Mouse (Mus musculus) limb, embryonic 15.5 days (tissue): ENCODE measurements around the gene Bcl9. TPM values are rescaled to one million over a fixed set of nuclear protein-coding genes. Genes with fewer than 3 reads are reported as not detected.
A peak's percentile ranks its signal among the peaks of the same experiment; 100 is the strongest.

Experiments
- ATAC-seq: fragments of 200-750 bp; cut with Nextera tagmentation; 2 replicates; pipeline ENCODE4 v1.8.0; 2017; ENCODE audit warnings: low read depth, moderate TSS enrichment; ENCODE audit not compliant: insufficient number of reproducible peaks, low FRiP score, low TSS enrichment
- H3K27ac ChIP-seq: fragments of 300-500 bp; sonication (generic); 2 replicates; pipeline ENCODE4 v1.5.1; 2015; ENCODE audit warnings: moderate library complexity, mild to moderate bottlenecking, inconsistent platforms
- H3K27me3 ChIP-seq: fragments of 300-500 bp; sonication (generic); 2 replicates; pipeline ENCODE4 v1.6.1; 2015; ENCODE audit warnings: inconsistent platforms
- H3K36me3 ChIP-seq: fragments of 300-500 bp; sonication (generic); 2 replicates; pipeline ENCODE4 v1.6.1; 2015; ENCODE audit warnings: inconsistent platforms
- H3K4me1 ChIP-seq: fragments of 300-500 bp; sonication (generic); 2 replicates; pipeline ENCODE4 v1.6.1; 2015; ENCODE audit warnings: inconsistent platforms
- H3K4me2 ChIP-seq: fragments of 300-500 bp; sonication (generic); 2 replicates; pipeline ENCODE4 v1.6.1; 2015; ENCODE audit warnings: mild to moderate bottlenecking, inconsistent platforms
- H3K4me3 ChIP-seq: fragments of 300-500 bp; sonication (generic); 2 replicates; pipeline ENCODE4 v1.5.1; 2015; ENCODE audit warnings: mild to moderate bottlenecking, inconsistent platforms
- H3K9ac ChIP-seq: fragments of 300-500 bp; sonication (generic); 2 replicates; pipeline ENCODE4 v1.6.1; 2015; ENCODE audit warnings: inconsistent platforms
- H3K9me3 ChIP-seq: fragments of 300-500 bp; sonication (generic); 2 replicates; pipeline ENCODE4 v1.6.1; 2016; ENCODE audit warnings: inconsistent platforms
- WGBS: fragments of 180-500 bp; shearing (Covaris S2); methylation state at CpG from one replicate; pipeline ENCODE4 v1.1.7; 2015; 5-methylcytosine and 5-hydroxymethylcytosine counted together
- polyA plus RNA-seq: library from polyadenylated mRNA; unstranded; fragments of >200 nt; fragmentation: Nextera tagmentation; extraction: Ambion mirVana; gene quantifications from 2 replicates; pipeline ENCODE4 v1.2.1, GENCODE M21; 2015

Bcl9 gene
- polyA plus RNA-seq, 1 experiment from 2014 or later = 54.1 TPM

- WGBS = 83% methylated on average over 3 of the region's 3 CpGs
- no peak overlapping the region for H3K27ac ChIP-seq
- H3K4me2 ChIP-seq = no peak overlapping the region
- ATAC-seq = no peak
- no peaks in the 10 kb centered on the region for H3K27me3 ChIP-seq
- H3K4me3 ChIP-seq = no peak overlapping the region
- H3K9ac ChIP-seq = no peak overlapping the region
- peaks cover 3% of the 10 kb centered on the region; the same call in 1 of the 2 replicates for H3K4me1 ChIP-seq
- no peaks in the 10 kb centered on the region for H3K9me3 ChIP-seq
- no peaks in the 10 kb centered on the region for H3K36me3 ChIP-seq
Measured at GRCm38 (mm10) chr3:97317302-97317701, 19.6 kb upstream of the Bcl9 start.

DNA sequence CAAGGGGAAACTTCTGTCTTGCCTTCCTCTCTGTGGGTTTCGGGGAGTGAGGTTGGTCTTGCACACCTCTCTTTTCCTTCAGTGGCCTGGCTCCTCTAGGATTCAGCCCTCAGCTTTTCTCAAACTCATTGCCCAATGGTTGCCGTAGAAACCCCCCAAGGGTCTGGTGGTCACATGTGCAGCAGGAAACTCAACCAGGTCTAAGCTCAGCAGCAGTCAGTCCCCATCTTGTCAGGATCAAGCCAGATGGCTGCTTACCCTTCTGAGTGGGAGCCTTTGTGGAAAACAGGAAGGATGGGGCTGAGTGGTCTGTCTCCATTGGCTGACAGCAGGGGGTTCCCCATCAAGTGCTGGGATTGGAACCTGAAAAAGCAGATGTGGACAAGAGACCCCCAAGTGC lies 15.7 kb upstream of the Bcl9 start:
- WGBS = 76% methylated on average over 2 of the region's 2 CpGs

DNA sequence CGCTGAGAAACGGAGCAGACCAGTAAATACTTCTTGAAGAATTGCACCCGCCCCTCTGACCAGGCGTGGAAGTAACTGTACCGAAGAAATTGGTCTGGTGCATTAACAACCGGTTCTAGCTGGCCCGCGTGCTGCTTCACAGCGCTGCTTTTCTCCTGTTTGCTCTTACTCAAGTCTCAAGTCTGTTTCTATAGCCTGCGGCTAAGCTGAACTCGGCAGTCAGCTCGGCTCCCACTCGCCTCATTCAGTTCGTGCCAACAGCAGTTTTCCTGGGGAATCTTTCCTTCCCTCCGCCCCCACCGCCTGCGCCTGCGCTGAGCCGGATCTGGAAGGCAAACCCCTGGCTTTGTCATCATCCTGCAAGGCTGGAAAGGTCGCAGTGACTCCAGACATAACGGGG lies 14.3 kb upstream of the Bcl9 start:
- peak; percentile 42; the same call in 1 of the 2 replicates for ATAC-seq
- Histone ChIP-seq H3K27ac (peak overlapping the region; percentile 74), H3K36me3 (no peaks in the 10 kb centered on the region), H3K4me3 (peak overlapping the region; percentile 37), H3K4me2 (peak overlapping the region; percentile 54), H3K9ac (0 out of 2 replicates have a peak overlapping the region, but pooled peaks have one; percentile 14), H3K4me1 (peaks cover 23% of the 10 kb centered on the region; the same call in 1 of the 2 replicates), H3K9me3 (0 out of 2 replicates have a peak, but pooled peaks cover 4% of the 10 kb centered on the region), H3K27me3 (no peaks in the 10 kb centered on the region)
- WGBS = 10% methylated on average over 21 of the region's 21 CpGs

More for the DNA sequence above, 15.7 kb upstream of the Bcl9 start:
- Histone ChIP-seq H3K4me2 (no peak overlapping the region), H3K9ac (no peak overlapping the region), H3K9me3 (0 out of 2 replicates have a peak, but pooled peaks cover 4% of the 10 kb centered on the region), H3K4me1 (peaks cover 22% of the 10 kb centered on the region; the same call in 1 of the 2 replicates), H3K27me3 (no peaks in the 10 kb centered on the region), H3K36me3 (no peaks in the 10 kb centered on the region), H3K4me3 (no peak overlapping the region), H3K27ac (no peak overlapping the region)
- ATAC-seq = no peak

DNA sequence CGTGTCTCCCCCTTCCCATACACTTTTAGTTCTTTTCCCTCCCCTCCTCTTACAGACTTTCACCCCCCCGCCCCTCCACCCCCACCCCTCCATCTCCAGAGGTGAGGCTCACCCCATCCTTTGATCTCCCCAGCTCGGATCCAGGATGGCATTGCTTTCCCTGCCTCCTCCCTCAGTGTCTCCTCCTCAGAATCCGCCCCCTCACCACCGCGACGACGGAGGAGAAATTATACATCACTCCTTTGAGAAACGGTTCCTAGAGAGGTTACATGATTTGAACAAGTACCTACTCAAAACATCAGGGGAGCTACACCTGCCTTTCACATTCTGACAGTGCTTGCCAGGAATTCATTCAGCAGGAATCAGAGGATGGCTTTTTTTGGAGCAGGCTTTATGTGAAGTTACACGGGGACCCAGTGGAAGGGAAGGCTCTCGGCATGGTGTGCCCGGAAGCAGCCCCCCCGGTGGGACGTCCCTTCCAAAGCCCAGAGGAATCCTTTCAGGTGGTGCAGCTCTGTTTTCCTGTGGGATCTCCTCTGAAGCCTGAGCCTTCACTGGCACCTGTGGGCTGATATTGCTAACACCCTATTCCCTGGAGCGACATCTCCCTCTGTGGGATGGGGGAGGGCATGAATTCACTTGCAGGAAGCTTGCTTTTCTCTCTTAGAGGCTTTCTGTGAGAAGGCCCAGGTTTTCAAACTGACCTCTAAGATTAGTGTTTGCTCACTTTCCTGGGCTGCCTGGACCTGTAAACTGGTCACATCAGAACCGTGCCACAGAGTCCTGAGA lies 12.2 kb upstream of the Bcl9 start:
- 0 out of 2 replicates have a peak overlapping the region, but pooled peaks have one; percentile 10 for H3K4me2 ChIP-seq
- H3K36me3 ChIP-seq = no peaks in the 10 kb centered on the region
- WGBS = 9% methylated on average over 16 of the region's 16 CpGs
- no peak overlapping the region for H3K4me3 ChIP-seq
- 0 out of 2 replicates have a peak, but pooled peaks cover 4% of the 10 kb centered on the region for H3K9me3 ChIP-seq
- H3K27ac ChIP-seq = no peak overlapping the region
- no peaks in the 10 kb centered on the region for H3K27me3 ChIP-seq
- H3K9ac ChIP-seq = no peak overlapping the region
- no peak for ATAC-seq
- peaks cover 23% of the 10 kb centered on the region; the same call in 1 of the 2 replicates for H3K4me1 ChIP-seq

GRCm38 (mm10) chr3:97308440-97308839 lies 10.7 kb upstream of the Bcl9 start:
- ATAC-seq = no peak
- Histone ChIP-seq H3K27ac (no peak overlapping the region), H3K27me3 (no peaks in the 10 kb centered on the region), H3K9me3 (0 out of 2 replicates have a peak, but pooled peaks cover 4% of the 10 kb centered on the region), H3K4me2 (no peak overlapping the region), H3K4me1 (peaks cover 23% of the 10 kb centered on the region; the same call in 1 of the 2 replicates), H3K36me3 (no peaks in the 10 kb centered on the region), H3K4me3 (no peak overlapping the region), H3K9ac (no peak overlapping the region)
- WGBS = 55% methylated on average over 2 of the region's 2 CpGs

GRCm38 (mm10) chr3:97305907-97306306 lies 8.2 kb upstream of the Bcl9 start:
- Histone ChIP-seq H3K4me1 (peaks cover 12% of the 10 kb centered on the region; the same call in 1 of the 2 replicates), H3K4me3 (no peak overlapping the region), H3K27ac (no peak overlapping the region), H3K4me2 (no peak overlapping the region), H3K36me3 (no peaks in the 10 kb centered on the region), H3K27me3 (no peaks in the 10 kb centered on the region), H3K9ac (no peak overlapping the region), H3K9me3 (0 out of 2 replicates have a peak, but pooled peaks cover 4% of the 10 kb centered on the region)
- 75% methylated on average over 4 of the region's 4 CpGs for WGBS
- no peak for ATAC-seq

GRCm38 (mm10) chr3:97301586-97301985 lies 3.9 kb upstream of the Bcl9 start:
- no peaks in the 10 kb centered on the region for H3K9me3 ChIP-seq
- H3K9ac ChIP-seq = no peak overlapping the region
- no peak overlapping the region for H3K27ac ChIP-seq
- no peak for ATAC-seq
- H3K4me1 ChIP-seq = peaks cover 10% of the 10 kb centered on the region
- H3K4me2 ChIP-seq = no peak overlapping the region
- no peak overlapping the region for H3K4me3 ChIP-seq
- no peaks in the 10 kb centered on the region for H3K36me3 ChIP-seq
- 41% methylated on average over 7 of the region's 7 CpGs for WGBS
- H3K27me3 ChIP-seq = no peaks in the 10 kb centered on the region

DNA sequence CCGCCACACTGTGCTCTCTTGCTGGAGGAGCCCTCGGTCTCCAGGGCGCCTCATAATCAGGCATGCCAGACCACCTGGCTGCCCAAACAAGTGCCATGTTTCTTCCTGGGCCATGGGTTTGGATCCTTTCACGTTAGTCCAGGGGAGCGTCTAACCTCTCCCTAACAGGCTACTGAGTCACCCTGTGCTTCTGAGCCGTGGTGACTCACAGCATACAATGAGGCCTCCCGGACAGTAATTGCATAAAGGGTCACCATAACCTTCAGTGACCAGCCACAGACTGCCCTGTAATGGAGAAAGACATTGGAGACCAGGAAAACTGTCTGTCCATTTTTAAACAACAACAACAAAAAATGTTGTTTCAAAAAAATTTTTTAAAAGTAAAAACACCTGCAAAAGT lies 2.7 kb upstream of the Bcl9 start:
- Histone ChIP-seq H3K4me2 (no peak overlapping the region), H3K9ac (no peak overlapping the region), H3K36me3 (no peaks in the 10 kb centered on the region), H3K27me3 (no peaks in the 10 kb centered on the region), H3K4me3 (no peak overlapping the region), H3K4me1 (peaks cover 16% of the 10 kb centered on the region), H3K9me3 (no peaks in the 10 kb centered on the region), H3K27ac (no peak overlapping the region)
- WGBS = 88% methylated on average over 7 of the region's 7 CpGs
- ATAC-seq = no peak

- no peak for ATAC-seq
- Histone ChIP-seq H3K4me2 (no peak overlapping the region), H3K27ac (no peak overlapping the region), H3K4me3 (no peak overlapping the region), H3K9ac (no peak overlapping the region), H3K36me3 (no peaks in the 10 kb centered on the region), H3K4me1 (peaks cover 18% of the 10 kb centered on the region), H3K27me3 (no peaks in the 10 kb centered on the region), H3K9me3 (no peaks in the 10 kb centered on the region)
Measured at GRCm38 (mm10) chr3:97299885-97300284, 2.2 kb upstream of the Bcl9 start.

- Histone ChIP-seq H3K9me3 (no peaks in the 10 kb centered on the region), H3K27ac (peak overlapping the region; percentile 98), H3K4me3 (peak overlapping the region; percentile 64), H3K4me2 (peak overlapping the region; percentile 74), H3K4me1 (peaks cover 18% of the 10 kb centered on the region), H3K9ac (no peak overlapping the region), H3K36me3 (no peaks in the 10 kb centered on the region), H3K27me3 (no peaks in the 10 kb centered on the region)
- 19% methylated on average over 10 of the region's 10 CpGs for WGBS
- ATAC-seq = peak; percentile 33; the same call in 1 of the 2 replicates
Measured at GRCm38 (mm10) chr3:97298856-97299465, 1.2 kb upstream of the Bcl9 start.

DNA sequence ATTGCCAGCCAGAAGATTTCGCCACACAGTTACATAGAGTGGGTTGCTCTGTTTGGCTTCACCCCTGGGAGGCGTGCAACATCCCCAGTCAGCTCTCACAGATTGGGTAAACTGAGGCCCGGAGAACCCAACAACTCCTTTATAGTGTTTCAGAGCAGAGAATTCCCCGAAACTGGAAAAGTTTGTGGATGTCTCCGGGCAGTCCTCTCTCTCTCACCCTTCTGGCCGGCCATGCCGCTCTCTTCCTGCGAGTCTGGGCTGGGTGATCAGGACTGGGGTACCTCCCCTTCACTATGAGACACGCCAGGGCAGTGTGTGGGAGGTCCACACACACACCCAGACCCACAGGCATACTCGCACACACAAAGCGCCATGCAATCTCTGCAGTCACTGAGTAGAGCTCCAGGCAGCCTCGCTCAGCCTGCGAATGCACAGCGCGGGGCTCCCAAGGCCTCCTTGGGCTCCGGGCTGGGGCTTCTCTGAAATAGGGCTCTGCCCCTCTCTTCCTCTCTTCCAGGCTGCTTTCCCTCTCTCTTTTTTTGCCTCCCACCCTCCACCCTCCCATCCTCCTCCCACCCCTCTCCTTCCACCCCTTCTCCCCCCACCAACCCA lies 670 bp downstream of the Bcl9 start:
- Histone ChIP-seq H3K9ac (peak overlapping the region; percentile 64), H3K36me3 (no peaks in the 10 kb centered on the region), H3K27me3 (no peaks in the 10 kb centered on the region), H3K27ac (peak overlapping the region; percentile 98), H3K4me2 (peak overlapping the region; percentile 74), H3K4me1 (peaks cover 18% of the 10 kb centered on the region), H3K9me3 (no peaks in the 10 kb centered on the region), H3K4me3 (peak overlapping the region; percentile 64)
- ATAC-seq = peak; percentile 75
- 1% methylated on average over 16 of the region's 16 CpGs for WGBS

DNA sequence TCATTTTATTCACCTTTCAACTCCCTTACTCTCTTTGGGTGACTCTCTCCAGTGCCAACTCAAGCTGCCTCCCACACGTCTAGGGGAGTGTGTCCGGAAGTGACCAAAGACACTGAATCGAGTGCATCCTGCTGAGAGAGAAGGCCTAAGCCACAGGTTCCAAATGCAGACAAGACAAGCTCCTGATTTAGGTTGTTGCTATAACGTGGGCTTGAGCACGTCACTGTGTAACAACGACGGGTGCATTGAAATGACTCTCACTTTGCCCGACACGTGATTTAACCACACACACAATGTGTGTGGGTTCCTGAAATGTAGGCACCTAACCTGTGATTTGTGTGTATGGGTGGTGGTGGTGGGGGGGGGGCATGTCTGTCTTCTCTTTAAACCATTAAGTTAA lies 3.4 kb downstream of the Bcl9 start:
- Histone ChIP-seq H3K27ac (no peak overlapping the region), H3K9ac (no peak overlapping the region), H3K4me2 (no peak overlapping the region), H3K4me1 (peaks cover 18% of the 10 kb centered on the region), H3K9me3 (no peaks in the 10 kb centered on the region), H3K36me3 (no peaks in the 10 kb centered on the region), H3K4me3 (no peak overlapping the region), H3K27me3 (no peaks in the 10 kb centered on the region)
- no peak for ATAC-seq
- WGBS = 83% methylated on average over 9 of the region's 9 CpGs
